Mouse (Mus musculus) kidney, postnatal 0 days (tissue): ENCODE measurements around the gene Trpv2. TPM values are rescaled to one million over a fixed set of nuclear protein-coding genes. Genes with fewer than 3 reads are reported as not detected.

Source experiments
- ATAC-seq: fragments of 200-750 bp; cut with Nextera tagmentation; replicated peaks from 2 replicates; pipeline ENCODE4 v1.8.0; 2017; ENCODE audit warnings: low read depth, moderate number of reproducible peaks, moderate TSS enrichment, moderate library complexity; ENCODE audit not compliant: low FRiP score
- DNase-seq: peaks from one replicate; pipeline ENCODE4 v3.0.0-alpha.2; 2016; ENCODE audit warnings: low spot score
- H3K27ac ChIP-seq: fragments of 300-500 bp; sonication (generic); 2 replicates; pipeline ENCODE4 v1.5.1; 2014; ENCODE audit warnings: mild to moderate bottlenecking
- H3K27me3 ChIP-seq: fragments of 300-500 bp; sonication (generic); 2 replicates; pipeline ENCODE4 v1.6.1; 2014; ENCODE audit warnings: low read length, mixed read lengths; ENCODE audit not compliant: insufficient read depth
- H3K36me3 ChIP-seq: fragments of 300-500 bp; sonication (generic); 2 replicates; pipeline ENCODE4 v1.6.1; 2014; ENCODE audit warnings: low read length, mixed read lengths; ENCODE audit not compliant: insufficient read depth
- H3K4me1 ChIP-seq: fragments of 300-500 bp; sonication (generic); replicated peaks from 2 replicates; pipeline ENCODE4 v1.6.1; 2014; ENCODE audit warnings: antibody characterized with exemption, low read length, mixed read lengths; ENCODE audit not compliant: insufficient read depth
- H3K4me2 ChIP-seq: fragments of 300-500 bp; sonication (generic); 2 replicates; pipeline ENCODE4 v1.6.1; 2014; ENCODE audit warnings: mild to moderate bottlenecking, low read length, moderate library complexity, mixed read lengths
- H3K4me3 ChIP-seq: fragments of 300-500 bp; sonication (generic); replicated peaks from 2 replicates; pipeline ENCODE4 v1.5.1; 2014; ENCODE audit warnings: low read depth, low read length
- H3K9ac ChIP-seq: fragments of 300-500 bp; sonication (generic); 2 replicates; pipeline ENCODE4 v1.6.1; 2014; ENCODE audit warnings: low read depth, low read length
- H3K9me3 ChIP-seq: fragments of 300-500 bp; sonication (generic); replicated peaks from 2 replicates; pipeline ENCODE4 v1.6.1; 2016; ENCODE audit warnings: low read length, inconsistent platforms, mixed read lengths
- CTCF ChIP-seq: IDR thresholded peaks from 2 replicates; pipeline ENCODE4 v1.5.1; 2016; ENCODE audit warnings: antibody characterized with exemption, low read depth, mild to moderate bottlenecking, moderate library complexity
- WGBS: fragments of 180-500 bp; shearing (Covaris S2); extraction: QIAGEN DNeasy Blood & Tissue Kit; methylation state at CpG from one replicate; pipeline ENCODE4 v1.1.7; 2014; 5-methylcytosine and 5-hydroxymethylcytosine counted together
- polyA plus RNA-seq: library from polyadenylated mRNA; unstranded; fragments of >200 nt; fragmentation: Nextera tagmentation; extraction: Ambion mirVana; gene quantifications from 2 replicates; pipeline ENCODE4 v1.2.1, GENCODE M21; 2015

The Trpv2 gene
- polyA plus RNA-seq, 1 experiment from 2014 or later, result 1.7 TPM

DNA sequence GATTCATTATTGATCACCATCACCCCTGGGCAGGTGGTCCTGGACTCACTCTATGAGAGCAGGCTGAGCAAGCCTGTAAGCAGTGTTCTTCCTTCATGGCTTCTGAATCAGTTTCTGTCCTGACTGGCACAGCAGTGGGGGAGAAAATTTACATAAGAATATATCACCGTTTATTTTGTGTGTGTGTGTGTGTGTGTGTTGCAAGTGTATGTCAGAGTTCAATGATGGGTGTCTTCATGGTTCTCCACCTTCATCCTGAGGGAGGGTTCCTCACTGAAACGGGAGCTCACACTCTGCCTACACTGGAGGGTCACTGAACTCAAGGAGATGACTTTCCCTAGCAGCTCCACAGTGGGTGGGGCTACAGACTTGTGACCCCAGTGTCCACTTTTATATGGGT lies 33.3 kb upstream of the Trpv2 start:
- ATAC-seq (no peak), DNase-seq (no peak)
- 46% methylated on average over 2 of the region's 2 CpGs for WGBS
- no peak for TF ChIP-seq CTCF
- Histone ChIP-seq H3K27ac (no peak overlapping the region), H3K4me3 (no peak overlapping the region), H3K27me3 (no peaks in the 10 kb centered on the region), H3K4me1 (no peaks in the 10 kb centered on the region), H3K36me3 (no peaks in the 10 kb centered on the region), H3K9me3 (no peaks in the 10 kb centered on the region), H3K9ac (no peak overlapping the region), H3K4me2 (no peak overlapping the region)

- ATAC-seq (no peak), DNase-seq (no peak)
- Histone ChIP-seq H3K9ac (no peak overlapping the region), H3K9me3 (no peaks in the 10 kb centered on the region), H3K27me3 (no peaks in the 10 kb centered on the region), H3K27ac (no peak overlapping the region), H3K4me3 (no peak overlapping the region), H3K36me3 (no peaks in the 10 kb centered on the region), H3K4me2 (no peak overlapping the region), H3K4me1 (no peaks in the 10 kb centered on the region)
- 73% methylated on average over 8 of the region's 8 CpGs for WGBS
- TF ChIP-seq CTCF, result no peak
Measured at GRCm38 (mm10) chr11:62541581-62541980, 32.7 kb upstream of the Trpv2 start.

GRCm38 (mm10) chr11:62543991-62544390 lies 30.3 kb upstream of the Trpv2 start:
- no peak overlapping the region for H3K4me3 ChIP-seq
- H3K4me2 ChIP-seq, result no peak overlapping the region
- no peaks in the 10 kb centered on the region for H3K4me1 ChIP-seq
- WGBS, result 88% methylated on average over 3 of the region's 3 CpGs
- H3K27me3 ChIP-seq, result no peaks in the 10 kb centered on the region
- no peaks in the 10 kb centered on the region for H3K9me3 ChIP-seq
- DNase-seq (no peak), ATAC-seq (no peak)
- no peak overlapping the region for H3K27ac ChIP-seq
- TF ChIP-seq CTCF, result no peak
- H3K9ac ChIP-seq, result no peak overlapping the region
- H3K36me3 ChIP-seq, result no peaks in the 10 kb centered on the region

DNA sequence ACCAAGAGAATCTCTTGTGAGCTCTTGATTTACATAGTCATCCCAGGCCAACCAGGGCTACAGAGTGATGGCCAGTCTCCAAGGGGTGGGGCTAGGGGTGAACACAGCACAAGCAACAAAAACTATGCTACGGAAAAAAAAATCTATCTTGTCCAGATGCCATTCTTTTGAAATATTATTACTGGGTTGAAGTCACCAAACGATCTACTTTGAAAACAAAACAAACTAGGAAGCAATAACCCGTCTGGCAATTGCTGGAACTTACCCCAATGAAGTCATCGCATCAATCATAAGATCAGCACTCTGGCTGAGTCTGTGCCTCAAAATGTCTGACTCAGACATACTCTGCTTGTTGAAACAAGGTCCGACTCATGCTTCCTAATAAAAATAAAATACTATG lies 24.5 kb upstream of the Trpv2 start:
- DNase-seq (peak; percentile 82), ATAC-seq (no peak)
- peak overlapping the region; percentile 99 for H3K27ac ChIP-seq
- TF ChIP-seq CTCF, result no peak
- peak overlapping the region; percentile 41 for H3K4me3 ChIP-seq
- peak overlapping the region; percentile 95 for H3K4me2 ChIP-seq
- H3K9me3 ChIP-seq, result no peaks in the 10 kb centered on the region
- H3K4me1 ChIP-seq, result peaks cover 19% of the 10 kb centered on the region; the same call in 1 of the 2 replicates
- H3K9ac ChIP-seq, result peak overlapping the region; percentile 95
- no peaks in the 10 kb centered on the region for H3K27me3 ChIP-seq
- H3K36me3 ChIP-seq, result peaks cover 9% of the 10 kb centered on the region; the same call in 1 of the 2 replicates
- 8% methylated on average over 5 of the region's 5 CpGs for WGBS

GRCm38 (mm10) chr11:62550227-62550685 lies 24.0 kb upstream of the Trpv2 start:
- Histone ChIP-seq H3K4me1 (peaks cover 24% of the 10 kb centered on the region), H3K4me3 (peak overlapping the region; percentile 41), H3K4me2 (peak overlapping the region; percentile 95), H3K27ac (peak overlapping the region; percentile 99), H3K9me3 (no peaks in the 10 kb centered on the region), H3K36me3 (peaks cover 9% of the 10 kb centered on the region; the same call in 1 of the 2 replicates), H3K27me3 (no peaks in the 10 kb centered on the region), H3K9ac (peak overlapping the region; percentile 95)
- DNase-seq, result peak; percentile 86
- peak; percentile 15; the same call in 1 of the 2 replicates for ATAC-seq
- 0% methylated on average over 11 of the region's 11 CpGs for WGBS
- TF ChIP-seq CTCF, result no peak

GRCm38 (mm10) chr11:62550727-62551225 lies 23.5 kb upstream of the Trpv2 start, which contains the start of gene Ubb:
Gene Ubb (plus strand): TSS chr11:62551171.
- WGBS, result under 1% methylated on average over 40 of the region's 40 CpGs
- Histone ChIP-seq H3K9ac (peak within 1 kb of the TSS; percentile 95), H3K4me3 (peak within 1 kb of the TSS; percentile 41), H3K36me3 (peaks cover 9% of the 10 kb centered on the region; the same call in 1 of the 2 replicates), H3K27ac (peak within 1 kb of the TSS; percentile 99), H3K4me2 (peak within 1 kb of the TSS; percentile 95), H3K27me3 (no peaks in the 10 kb centered on the region), H3K9me3 (no peaks in the 10 kb centered on the region), H3K4me1 (peaks cover 24% of the 10 kb centered on the region)
- DNase-seq, result peak; percentile 100
- no peak; the same call in 1 of the 2 replicates for TF ChIP-seq CTCF
- peak; percentile 94 for ATAC-seq
